Mouse (Mus musculus) gastrocnemius, postnatal 10 days (tissue): ENCODE measurements around the gene Slc17a9. TPM values are rescaled to one million over a fixed set of nuclear protein-coding genes. Genes with fewer than 3 reads are reported as not detected.

Source experiments
- DNase-seq: peaks from one replicate; pipeline ENCODE4 v3.0.0; 2021; ENCODE audit warnings: mixed read lengths
- long read RNA-seq, 2 experiments: library from polyadenylated mRNA; stranded (forward); transcript quantifications; one replicate each; pipeline ENCODE4 v2.0.0; 2021
- total RNA-seq, 2 experiments: library from RNA; stranded (reverse); gene quantifications; 2 replicates each; pipeline ENCODE4 v1.2.3; 2021

Gene Slc17a9
- total RNA-seq, result 1 to 10 TPM in 1 of 2 experiments, under 1 TPM in 1; 0.52 to 1.8 TPM
- long read RNA-seq, experiment 1, partial matches to known transcripts, result 0 of 1 reads
- long read RNA-seq, experiment 1, other reads (novel, unspliced or antisense), result 1 of 1 reads
- long read RNA-seq, experiment 2, result 0 reads

DNA sequence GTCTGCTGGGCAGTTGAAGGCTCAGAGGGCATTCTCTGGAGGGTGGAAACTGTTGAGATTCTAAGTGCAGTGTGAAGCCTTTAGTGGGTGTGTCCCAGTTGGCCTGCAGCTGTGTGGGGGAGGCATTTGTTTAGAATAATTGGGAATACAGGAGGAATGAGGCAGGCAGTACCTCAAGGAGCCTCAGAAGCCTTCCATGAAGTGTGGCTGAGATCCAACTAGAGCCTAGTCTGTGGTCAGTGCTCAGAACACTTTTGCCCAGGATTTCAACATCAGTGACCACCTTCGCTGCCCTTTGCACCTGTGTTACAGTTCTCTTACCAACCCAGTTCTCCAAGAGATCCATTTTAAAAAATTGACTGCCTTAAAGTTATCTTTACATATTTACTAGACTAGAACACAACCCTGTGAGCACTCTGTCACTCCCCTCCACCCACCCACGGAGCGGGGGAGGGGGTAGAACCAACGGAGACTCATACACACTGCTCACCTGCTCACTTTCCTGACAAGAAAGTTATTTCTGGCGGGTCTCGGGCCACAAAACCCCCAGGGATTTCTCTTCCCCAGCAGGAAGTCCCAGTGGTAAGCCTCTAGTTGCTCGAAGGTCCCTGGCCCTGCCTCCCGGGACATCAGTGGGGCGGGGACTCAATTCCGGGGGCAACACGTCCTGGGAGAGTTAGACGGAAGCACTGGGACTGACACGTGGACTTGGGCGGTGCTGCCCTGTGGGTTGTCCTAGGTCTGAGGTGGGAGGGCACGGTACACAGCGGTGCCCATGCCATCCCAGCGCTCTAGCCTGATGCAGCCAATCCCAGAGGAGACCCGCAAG lies at the start of gene Slc17a9:
Gene Slc17a9, plus strand, starts transcription at position 679 of the 829 bp plus-strand sequence.
- peak; percentile 27 for DNase-seq

- DNase-seq, result no peak
These were observed 48.4 kb upstream of the Slc17a9 start for GRCm38 (mm10) chr2:180676706-180677105.

- DNase-seq, result peak; percentile 54
These were observed 46.4 kb upstream of the Slc17a9 start for GRCm38 (mm10) chr2:180678609-180679140.

DNA sequence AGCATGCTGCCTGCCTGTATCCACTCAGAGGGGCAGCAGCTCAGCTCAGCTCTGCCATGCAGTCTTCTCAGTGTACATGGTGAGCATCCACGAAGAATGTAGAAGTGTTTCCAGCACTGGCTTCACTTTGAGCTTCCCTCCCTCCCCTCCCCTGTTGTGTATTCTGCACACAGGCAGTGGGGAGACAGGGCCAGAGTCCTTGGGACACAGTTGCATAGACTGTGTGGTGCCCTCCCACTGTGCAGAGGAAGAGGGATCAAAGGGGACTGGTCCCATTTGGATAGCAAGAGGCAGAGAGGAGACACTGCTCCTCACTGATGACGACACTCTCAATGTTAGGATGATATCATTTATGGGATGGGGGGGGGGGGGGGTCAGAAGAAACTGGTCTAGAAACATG lies 43.8 kb upstream of the Slc17a9 start:
- DNase-seq, result no peak

GRCm38 (mm10) chr2:180683524-180683923 lies 41.5 kb upstream of the Slc17a9 start:
- no peak for DNase-seq

DNA sequence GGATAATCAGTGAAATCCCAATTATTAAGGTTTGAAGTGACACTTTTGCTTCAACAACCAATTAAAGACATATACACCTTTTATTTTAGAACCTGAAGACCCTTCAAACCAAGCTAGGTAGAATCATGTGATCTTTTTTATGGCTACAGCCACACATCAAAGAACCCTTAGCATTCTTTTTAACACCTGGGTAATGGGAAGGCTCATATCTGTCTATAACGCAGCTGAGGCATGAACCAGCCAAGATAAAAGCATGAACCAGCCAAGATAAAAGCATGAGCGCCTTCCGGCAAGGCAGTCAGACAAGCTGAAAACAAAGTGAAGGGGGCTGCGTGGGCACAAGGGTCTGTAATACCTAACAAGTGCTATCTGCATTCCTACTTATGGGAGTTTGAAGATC lies 41.0 kb upstream of the Slc17a9 start:
- no peak for DNase-seq

GRCm38 (mm10) chr2:180689841-180690240 lies 35.2 kb upstream of the Slc17a9 start:
- no peak for DNase-seq

DNA sequence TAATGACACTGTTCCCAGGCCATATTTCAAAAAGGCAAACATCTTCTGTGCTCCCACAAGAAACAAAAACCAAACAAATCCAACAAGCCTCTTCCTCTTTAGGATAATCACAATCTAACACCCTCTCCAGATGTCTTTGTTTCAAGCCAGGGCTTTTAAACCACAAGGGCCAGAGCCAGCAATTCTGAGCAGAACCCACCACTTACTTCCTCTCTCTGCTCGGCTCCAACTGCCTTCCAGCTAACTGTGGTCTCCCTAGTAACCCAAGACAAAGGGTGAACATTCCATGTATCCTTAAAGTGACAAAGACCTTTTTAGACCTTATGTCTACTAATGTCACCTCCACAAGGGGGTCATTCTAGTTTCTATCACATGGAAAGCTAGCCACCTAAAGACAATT lies 32.4 kb upstream of the Slc17a9 start:
- no peak for DNase-seq

DNA sequence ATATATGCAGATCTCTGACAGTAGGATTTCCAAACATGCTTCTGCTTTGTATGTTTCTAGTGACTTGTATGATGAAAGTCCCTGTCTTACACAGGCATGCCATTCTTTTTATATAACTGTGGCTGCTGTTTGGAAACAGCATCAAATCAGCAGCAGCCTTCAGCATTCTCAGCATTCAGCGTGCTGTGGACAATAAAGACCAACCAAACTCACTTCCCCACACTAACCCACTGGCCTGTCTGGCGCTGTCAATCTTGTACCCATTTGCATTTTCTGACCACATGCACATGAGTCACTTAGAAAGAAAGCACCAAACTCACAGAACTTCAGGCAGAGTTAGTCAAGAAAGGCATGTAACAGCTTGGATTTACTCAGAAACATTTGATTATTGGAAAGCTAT lies 29.9 kb upstream of the Slc17a9 start:
- no peak for DNase-seq

DNA sequence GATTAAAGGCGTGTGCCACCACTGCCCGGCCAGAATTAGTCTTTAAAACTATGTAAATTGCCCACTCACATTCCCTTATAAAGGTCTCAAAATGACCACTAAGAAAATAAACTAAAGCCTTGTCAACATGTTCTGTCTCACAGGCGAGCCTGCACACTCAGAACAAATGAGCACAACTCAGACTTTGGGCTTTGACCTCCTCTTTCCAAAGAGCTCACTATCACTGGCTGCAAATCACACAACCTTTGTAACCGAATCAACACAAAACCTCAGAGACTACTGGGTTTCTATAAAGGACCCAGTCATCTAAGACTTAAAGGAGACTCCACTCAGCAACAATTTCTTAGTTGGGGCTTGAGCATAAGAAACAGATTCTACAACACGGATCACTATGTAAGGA lies 24.6 kb upstream of the Slc17a9 start:
- no peak for DNase-seq

GRCm38 (mm10) chr2:180701053-180701766 lies 23.9 kb upstream of the Slc17a9 start:
- no peak for DNase-seq

GRCm38 (mm10) chr2:180701767-180702621 lies 23.1 kb upstream of the Slc17a9 start:
- DNase-seq, result peak; percentile 94

DNA sequence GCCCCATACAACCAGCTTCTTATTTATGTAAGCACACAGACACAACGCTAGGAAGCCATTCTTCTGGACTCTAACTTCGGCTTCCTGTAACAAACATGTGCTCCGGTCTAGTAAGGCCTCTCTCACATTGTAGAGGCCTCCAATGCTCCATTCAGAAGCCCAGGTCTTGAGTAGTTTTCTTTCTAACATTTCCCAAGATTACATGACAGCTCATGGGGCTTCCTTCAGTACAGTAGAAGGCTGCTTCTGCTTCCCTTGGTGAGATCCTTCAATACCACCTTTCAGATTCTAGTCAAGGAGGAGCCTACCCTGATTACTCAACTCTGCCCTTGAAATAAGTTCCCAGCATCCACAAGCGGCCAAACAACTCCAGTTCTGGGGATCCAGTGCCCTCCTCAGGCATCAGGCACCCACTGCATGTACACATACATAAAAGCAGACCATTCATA lies 22.3 kb upstream of the Slc17a9 start:
- DNase-seq, result no peak

DNA sequence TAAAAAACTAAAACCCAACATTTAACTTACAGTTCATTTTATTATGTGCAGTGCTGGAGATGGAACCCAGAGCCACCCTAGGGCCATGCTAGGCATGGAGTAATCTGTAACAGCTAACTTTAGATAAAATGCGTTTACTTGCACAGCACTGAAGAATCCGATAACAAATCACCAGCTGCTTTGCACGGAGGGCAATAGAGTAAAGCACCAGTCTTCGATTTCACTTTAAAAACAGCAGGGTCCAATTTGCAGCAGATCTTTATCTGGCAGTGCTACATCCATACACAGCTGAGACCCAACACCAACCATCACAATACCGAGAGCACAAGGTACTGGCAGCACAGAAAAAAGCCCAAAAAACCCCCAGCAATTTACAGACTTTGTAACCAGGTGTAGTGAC lies 21.9 kb upstream of the Slc17a9 start:
- no peak for DNase-seq

- DNase-seq, result no peak
These were observed 21.3 kb upstream of the Slc17a9 start for GRCm38 (mm10) chr2:180703645-180704359.

DNA sequence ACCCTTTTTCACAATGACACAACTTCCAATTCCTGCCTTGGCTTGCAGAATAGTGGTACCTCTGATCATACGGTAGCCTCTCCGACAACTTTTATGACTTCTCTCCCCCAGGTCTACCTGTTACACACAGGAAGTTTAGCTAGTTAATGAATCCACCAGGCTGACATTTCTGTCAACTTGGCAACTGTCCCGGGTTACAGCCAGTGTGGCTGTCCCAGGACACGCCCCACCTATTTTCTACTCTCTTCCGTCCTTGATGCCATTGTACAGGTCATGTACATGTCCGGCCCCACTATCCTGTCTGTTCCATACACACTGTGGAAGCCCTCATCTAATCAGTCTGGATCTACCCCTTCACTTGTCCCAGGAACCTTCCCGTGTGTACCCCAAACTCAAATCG lies 20.5 kb upstream of the Slc17a9 start:
- no peak for DNase-seq

GRCm38 (mm10) chr2:180705066-180705465 lies 20.0 kb upstream of the Slc17a9 start:
- DNase-seq, result no peak

DNA sequence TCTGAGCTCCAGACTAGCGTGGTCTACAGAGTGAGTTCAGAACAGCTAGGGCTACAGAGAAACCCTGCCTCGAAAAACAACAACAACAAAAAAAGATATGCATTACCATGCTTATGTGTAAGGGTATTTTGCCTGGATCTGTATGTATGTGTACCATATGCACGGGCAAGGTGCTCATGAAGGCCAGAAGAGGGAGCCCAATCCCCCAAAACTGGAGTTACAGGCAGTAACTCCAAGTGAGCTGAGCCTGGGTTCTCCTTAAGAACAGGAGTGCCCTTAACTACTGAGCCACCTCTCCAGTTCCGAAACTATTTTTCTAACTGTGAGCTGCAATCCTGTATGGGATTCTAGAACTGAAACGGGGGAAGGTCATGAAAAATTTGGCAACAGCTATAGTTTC lies 19.1 kb upstream of the Slc17a9 start:
- no peak for DNase-seq

GRCm38 (mm10) chr2:180709023-180709922 lies 15.8 kb upstream of the Slc17a9 start:
- no peak for DNase-seq

- peak; percentile 94 for DNase-seq
These were observed 15.2 kb upstream of the Slc17a9 start, which contains the start of the genes Dido1 and Gid8 for GRCm38 (mm10) chr2:180709923-180710272. Dido1 (minus strand) TSS chr2:180709999. Gid8 (plus strand) TSS chr2:180710117.
